Mouse (Mus musculus): Measurements from ENCODE around the gene Ptgfrn. TPM values are rescaled to one million over a fixed set of nuclear protein-coding genes. Genes with fewer than 3 reads are reported as not detected.

The Ptgfrn gene
- polyA plus RNA-seq, 1 experiment, result 5.2 TPM

- Histone ChIP-seq H3K36me3 (ENCODE audit: control insufficient read depth, insufficient read depth, low read length) (no peaks in the 10 kb centered on the region), H3K27ac (ENCODE audit: insufficient read depth, low read depth, low read length) (no peak overlapping the region), H3K4me1 (ENCODE audit: control insufficient read depth, insufficient read depth, low read length) (peaks cover 3% of the 10 kb centered on the region; the same call in 1 of the 2 replicates), H3K27me3 (replicated peaks; ENCODE audit: control insufficient read depth, insufficient read depth, low read length) (no peaks in the 10 kb centered on the region), H3K4me3 (ENCODE audit: insufficient read depth, low read depth, low read length) (no peak overlapping the region)
- WGBS, result 72% methylated on average over 10 of the region's 10 CpGs
- DNase-seq, result no peak
- no peak for TF ChIP-seq POLR2A (IDR thresholded peaks at IDR 0.05; ENCODE audit: low read depth, low read length)
- no peak for TF ChIP-seq CTCF (conservative IDR thresholded peaks at IDR 0.05; ENCODE audit: insufficient read depth, insufficient read length, low read depth, low read length)
Measured at GRCm38 (mm10) chr3:100997785-100998570, 112.1 kb downstream of the Ptgfrn start.

- Histone ChIP-seq H3K4me1 (ENCODE audit: control insufficient read depth, insufficient read depth, low read length) (peaks cover 3% of the 10 kb centered on the region; the same call in 1 of the 2 replicates), H3K27me3 (replicated peaks; ENCODE audit: control insufficient read depth, insufficient read depth, low read length) (no peaks in the 10 kb centered on the region), H3K4me3 (ENCODE audit: insufficient read depth, low read depth, low read length) (no peak overlapping the region), H3K27ac (ENCODE audit: insufficient read depth, low read depth, low read length) (no peak overlapping the region), H3K36me3 (ENCODE audit: control insufficient read depth, insufficient read depth, low read length) (no peaks in the 10 kb centered on the region)
- WGBS, result 85% methylated on average over 4 of the region's 4 CpGs
- no peak for TF ChIP-seq POLR2A (IDR thresholded peaks at IDR 0.05; ENCODE audit: low read depth, low read length)
- TF ChIP-seq CTCF (conservative IDR thresholded peaks at IDR 0.05; ENCODE audit: insufficient read depth, insufficient read length, low read depth, low read length), result no peak
- DNase-seq, result no peak
Measured at GRCm38 (mm10) chr3:100994252-100994651, 115.8 kb downstream of the Ptgfrn start.

- peak; percentile 30 for DNase-seq
- H3K4me3 ChIP-seq (ENCODE audit: insufficient read depth, low read depth, low read length), result peak overlapping the region; percentile 7; the same call in 1 of the 2 replicates
Measured at GRCm38 (mm10) chr3:100993718-100994117, 116.4 kb downstream of the Ptgfrn start.

GRCm38 (mm10) chr3:100993158-100993557 lies 116.9 kb downstream of the Ptgfrn start:
- Histone ChIP-seq H3K27me3 (replicated peaks; ENCODE audit: control insufficient read depth, insufficient read depth, low read length) (no peaks in the 10 kb centered on the region), H3K4me3 (ENCODE audit: insufficient read depth, low read depth, low read length) (no peak overlapping the region), H3K36me3 (ENCODE audit: control insufficient read depth, insufficient read depth, low read length) (no peaks in the 10 kb centered on the region), H3K4me1 (ENCODE audit: control insufficient read depth, insufficient read depth, low read length) (peaks cover 3% of the 10 kb centered on the region; the same call in 1 of the 2 replicates), H3K27ac (ENCODE audit: insufficient read depth, low read depth, low read length) (no peak overlapping the region)
- 70% methylated on average over 7 of the region's 7 CpGs for WGBS
- TF ChIP-seq CTCF (conservative IDR thresholded peaks at IDR 0.05; ENCODE audit: insufficient read depth, insufficient read length, low read depth, low read length) (no peak), POLR2A (IDR thresholded peaks at IDR 0.05; ENCODE audit: low read depth, low read length) (no peak)
- DNase-seq, result no peak

More at GRCm38 (mm10) chr3:100993718-100994117, 116.4 kb downstream of the Ptgfrn start:
- Histone ChIP-seq H3K36me3 (ENCODE audit: control insufficient read depth, insufficient read depth, low read length) (no peaks in the 10 kb centered on the region), H3K4me1 (ENCODE audit: control insufficient read depth, insufficient read depth, low read length) (peaks cover 3% of the 10 kb centered on the region; the same call in 1 of the 2 replicates), H3K27ac (ENCODE audit: insufficient read depth, low read depth, low read length) (no peak overlapping the region), H3K27me3 (replicated peaks; ENCODE audit: control insufficient read depth, insufficient read depth, low read length) (no peaks in the 10 kb centered on the region)
- 31% methylated on average over 15 of the region's 15 CpGs for WGBS
- no peak for TF ChIP-seq POLR2A (IDR thresholded peaks at IDR 0.05; ENCODE audit: low read depth, low read length)
- no peak for TF ChIP-seq CTCF (conservative IDR thresholded peaks at IDR 0.05; ENCODE audit: insufficient read depth, insufficient read length, low read depth, low read length)

Other genes starting within 250 kb of the Ptgfrn start
- gene Trim45, start 188.1 kb downstream of the Ptgfrn start, polyA plus RNA-seq (2012; rRNA removed), result 1.7 and 1.9 TPM in 2 replicates
- gene Ttf2, start 140.6 kb downstream of the Ptgfrn start, polyA plus RNA-seq (2012; rRNA removed), result 2.6 and 3.2 TPM in 2 replicates
- gene Cd101, start 80.7 kb downstream of the Ptgfrn start, polyA plus RNA-seq (2012; rRNA removed), result 0.03 and 0.16 TPM in 2 replicates
- gene Cd2, start 177.7 kb upstream of the Ptgfrn start, polyA plus RNA-seq (2012; rRNA removed), result 0.57 and 3.8 TPM in 2 replicates